ENCODE assay signal across 21 mouse cellular contexts in genomic region chr10:24792756-24793155, GRCm38 (mm10). TPM values are rescaled to one million over a fixed set of nuclear protein-coding genes. Genes with fewer than 3 reads are reported as not detected.
DNase-seq lines count a peak whose midpoint lies in the region; ATAC-seq lines count a peak whose summit lies in the region.
"Had no signal": no experiment of that assay in that cellular context is flagged by ENCODE, and none has a peak within 500 bp of the region (broad histone marks: within the 10 kb centered on the region; RNA-seq: fewer than 3 reads in every experiment).

No protein-coding gene starts in this region.

- H3K4me3 ChIP-seq in midbrain, embryonic 11.5 days (ENCODE audit: low read depth, low read length): no peak overlapping the region
- H3K4me3 ChIP-seq in midbrain, embryonic 14.5 days (replicated peaks; ENCODE audit: low read depth, low read length): no peak overlapping the region

- no peak overlapping the region for H3K9ac ChIP-seq in midbrain, embryonic 11.5 days (ENCODE audit: low read length)
- no peak overlapping the region for H3K9ac ChIP-seq in midbrain, embryonic 14.5 days (replicated peaks; ENCODE audit: low read length)

- H3K9me3 ChIP-seq in midbrain, embryonic 11.5 days (ENCODE audit: control insufficient read depth, low read length): no peaks in the 10 kb centered on the region
- 0 out of 2 replicates have a peak, but pooled peaks cover 2% of the 10 kb centered on the region for H3K9me3 ChIP-seq in midbrain, embryonic 14.5 days (ENCODE audit: control insufficient read depth, low read length)
- H3K9me3 ChIP-seq: G1E had no signal

- H3K27ac ChIP-seq in midbrain, embryonic 11.5 days (ENCODE audit: low read depth, low read length): no peak overlapping the region
- no peak overlapping the region for H3K27ac ChIP-seq in midbrain, embryonic 14.5 days (replicated peaks; ENCODE audit: low read depth, low read length)

- no peaks in the 10 kb centered on the region for H3K27me3 ChIP-seq in midbrain, embryonic 11.5 days (ENCODE audit: control insufficient read depth, insufficient read depth, low read length)
- H3K27me3 ChIP-seq in midbrain, embryonic 14.5 days (ENCODE audit: control insufficient read depth, insufficient read depth, low read length): no peaks in the 10 kb centered on the region
- H3K27me3 ChIP-seq: CH12.LX had no signal

- intact Hi-C loops in heart, postnatal 25 days (cut with DNase I): loop anchor here (5.0 kb wide), 1 partner anchor 160 kb away; no protein-coding TSS in a partner anchor

- no peak overlapping the region for H3K4me2 ChIP-seq in midbrain, embryonic 11.5 days
- no peak overlapping the region for H3K4me2 ChIP-seq in midbrain, embryonic 14.5 days (ENCODE audit: low read length)

- 91% methylated on average over 7 of the region's 7 CpGs for WGBS in midbrain, embryonic 11.5 days
- WGBS in midbrain, embryonic 14.5 days: 94% methylated on average over 7 of the region's 7 CpGs

- no peaks in the 10 kb centered on the region for H3K36me3 ChIP-seq in midbrain, embryonic 11.5 days (ENCODE audit: control insufficient read depth, insufficient read depth, low read length)
- no peaks in the 10 kb centered on the region for H3K36me3 ChIP-seq in midbrain, embryonic 14.5 days (ENCODE audit: control insufficient read depth, insufficient read depth, low read length)
- H3K36me3 ChIP-seq: G1E had no signal

- no peak for ATAC-seq in midbrain, embryonic 11.5 days (ENCODE audit: low FRiP score)
- no peak for ATAC-seq in midbrain, embryonic 14.5 days (ENCODE audit: low FRiP score, low TSS enrichment)
- ATAC-seq: activated CD4-positive, CD25-positive, alpha-beta regulatory T cell, adult 4 months; CD4-positive, CD25-positive, alpha-beta regulatory T cell, adult 4 months; Patski had no signal

- no peaks in the 10 kb centered on the region for H3K4me1 ChIP-seq in midbrain, embryonic 11.5 days (ENCODE audit: control insufficient read depth, insufficient read depth, low read length)
- H3K4me1 ChIP-seq in midbrain, embryonic 14.5 days (ENCODE audit: control insufficient read depth, insufficient read depth, low read length): no peaks in the 10 kb centered on the region

- peak; percentile 79 for DNase-seq in heart, adult 11 months
- no peak for DNase-seq in heart, postnatal 25 days (ENCODE audit: low spot score)
- DNase-seq in kidney, postnatal 10 days: peak; percentile 1
- no peak for DNase-seq in kidney, postnatal 25 days
- peak; percentile 64 for DNase-seq in midbrain, embryonic 11.5 days (ENCODE audit: low spot score, missing footprints)
- no peak for DNase-seq in midbrain, embryonic 14.5 days
- DNase-seq: adrenal gland, adult 2 months; adrenal gland, adult 8-10 months; adrenal gland, postnatal 10 days; adrenal gland, postnatal 14 days; adrenal gland, postnatal 25 days; adrenal gland, postnatal 36 days; B cell, adult 2 months; cerebellum, adult 11 months; cerebellum, adult 11-12 months; cerebellum, adult 18-20 months had no signal

RNA-seq across cellular contexts. Expression of gene Enpp3, which starts 49.9 kb away (rescaled TPM):
- 1 to 10 TPM; 2.9 to 4.7 TPM for total RNA-seq in heart, postnatal 25 days (2021)
- 8.1 and 8.9 TPM in 2 replicates for polyA plus RNA-seq in midbrain, embryonic 11.5 days (2014; fragmentation: Nextera tagmentation; extraction: Ambion mirVana)
- 2.5 and 4.1 TPM in 2 replicates for polyA plus RNA-seq in midbrain, embryonic 14.5 days (2014; fragmentation: Nextera tagmentation; extraction: Ambion mirVana)
- polyA plus RNA-seq: G1E had no signal

Comparison
In these comparisons a context has a peak if more than half of its experiments do, and no peak if none do; other contexts are left out.
1. DNase-seq: peak in heart, adult 11 months (single experiment), kidney, postnatal 10 days (single experiment) and midbrain, embryonic 11.5 days (single experiment); none in heart, postnatal 25 days (single experiment), kidney, postnatal 25 days (0 of 2) and midbrain, embryonic 14.5 days (single experiment).